Mouse (Mus musculus) NIH3T3 (cell line): ENCODE data around the gene Slc44a1.

Source experiments
- DNase-seq: peaks from one replicate; pipeline ENCODE4 v3.0.0-alpha.2; 2012; ENCODE audit warnings: low read depth

Gene Slc44a1

DNA sequence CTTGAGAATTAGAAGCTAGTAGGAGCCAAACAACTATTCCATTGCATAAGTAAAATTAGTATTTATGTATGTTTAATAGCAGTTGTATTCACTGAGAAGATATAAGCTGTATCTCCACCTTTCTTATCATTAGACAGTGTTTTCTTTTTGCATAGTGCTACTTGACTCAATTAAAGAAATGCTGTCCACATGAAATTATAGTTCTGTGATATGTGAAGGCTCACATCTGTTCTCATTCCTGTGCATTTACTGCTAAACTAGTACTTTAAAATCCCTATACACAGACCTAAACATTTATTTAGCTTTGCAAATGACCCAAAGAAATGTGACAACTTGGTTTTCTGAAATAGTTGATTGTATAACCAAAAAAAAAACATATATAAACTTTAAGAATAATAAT is 96.9 kb downstream of the Slc44a1 start:
- DNase-seq: no peak

DNA sequence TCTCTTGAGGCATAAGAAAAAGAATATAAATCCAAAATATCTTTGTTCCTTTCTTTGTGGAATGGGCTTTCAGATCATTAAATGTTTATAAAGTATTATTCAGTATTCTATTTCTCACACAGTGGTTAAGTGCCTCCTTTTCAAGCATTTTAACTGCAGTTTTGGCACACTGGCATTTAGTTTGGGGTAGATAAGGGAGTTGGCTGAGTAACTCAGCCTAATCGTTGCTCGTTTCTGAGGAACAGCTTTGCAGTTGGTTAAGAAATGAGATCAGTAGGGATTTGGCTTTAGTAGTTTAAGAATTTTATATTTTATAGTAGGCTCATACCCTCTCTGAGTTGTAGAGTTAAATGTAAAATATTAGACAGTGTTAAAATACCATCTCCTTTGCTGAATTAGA is 97.3 kb downstream of the Slc44a1 start:
- no peak for DNase-seq

DNA sequence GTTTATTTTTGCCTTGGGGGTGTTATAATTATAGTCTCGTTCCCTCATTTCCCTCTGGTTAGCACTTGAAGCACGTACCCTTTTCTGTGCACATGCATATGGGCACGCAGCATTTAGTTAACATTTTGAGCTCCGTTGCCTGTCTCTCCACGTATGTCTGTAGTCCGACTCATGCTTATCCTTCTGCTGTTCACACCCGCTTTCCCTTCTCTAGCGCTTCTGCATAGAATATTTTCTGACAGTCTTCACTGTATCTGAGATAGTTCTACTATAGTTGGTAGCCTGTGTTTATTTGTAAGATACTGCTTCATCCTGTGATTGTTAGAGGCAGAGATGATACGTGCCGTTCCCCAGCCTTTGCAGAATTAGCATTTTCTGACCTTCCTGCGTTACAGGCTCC is 98.4 kb downstream of the Slc44a1 start:
- no peak for DNase-seq

DNA sequence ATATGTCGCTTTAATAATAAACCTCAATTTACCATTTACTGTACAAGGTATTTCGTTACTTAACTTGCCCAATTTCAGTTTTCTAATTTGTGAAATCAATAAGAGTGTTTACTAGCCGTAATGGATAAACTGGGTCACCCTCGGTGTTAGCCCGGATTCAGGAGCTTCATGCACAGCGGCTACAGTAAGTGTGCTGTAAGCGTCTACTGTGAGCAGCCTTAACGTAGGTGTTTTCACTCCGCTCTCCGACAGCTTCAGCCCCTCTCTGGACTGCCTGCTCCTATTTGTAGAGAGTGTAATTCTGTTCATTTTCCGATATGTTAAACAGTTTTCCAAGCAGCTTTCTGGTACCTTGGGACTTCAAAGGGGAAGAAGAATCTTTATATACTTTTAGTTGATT is 99.7 kb downstream of the Slc44a1 start:
- no peak for DNase-seq

DNA sequence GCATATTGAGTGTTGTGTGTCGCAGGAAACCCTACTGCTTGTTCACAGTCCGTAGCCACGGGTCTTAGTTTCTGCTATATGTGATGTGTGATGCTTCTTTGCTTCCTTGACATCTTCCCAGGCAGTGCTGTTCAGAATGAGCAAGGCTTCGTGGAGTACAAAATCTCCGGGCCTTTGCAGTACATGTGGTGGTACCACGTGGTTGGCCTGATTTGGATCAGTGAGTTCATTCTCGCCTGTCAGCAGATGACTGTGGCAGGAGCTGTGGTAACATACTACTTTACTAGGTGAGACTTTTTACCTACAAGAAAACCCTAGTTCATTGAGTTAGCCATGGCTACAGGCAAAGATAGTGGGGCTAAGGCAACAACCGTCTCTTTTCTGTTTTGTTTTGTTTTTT is 103.2 kb downstream of the Slc44a1 start:
- DNase-seq: no peak

DNA sequence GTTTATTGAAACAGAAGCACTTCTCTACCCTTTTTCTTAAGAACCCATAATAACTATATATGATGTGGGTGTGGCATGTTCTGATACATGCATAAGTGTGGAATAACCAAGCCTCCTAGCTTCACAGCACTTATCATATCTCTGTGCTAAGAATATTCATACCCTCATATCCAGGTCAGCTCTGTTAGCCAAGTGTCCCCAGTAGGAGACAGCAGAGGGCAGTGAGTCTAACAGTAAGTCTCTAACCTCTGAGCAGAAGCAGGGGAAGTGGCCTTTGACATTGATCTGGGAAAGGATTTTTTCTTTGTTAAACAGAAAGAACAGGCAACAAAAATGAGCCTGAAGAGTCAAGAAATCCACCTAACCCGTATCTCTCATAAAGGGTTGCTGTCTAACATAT is 104.7 kb downstream of the Slc44a1 start:
- no peak for DNase-seq

DNA sequence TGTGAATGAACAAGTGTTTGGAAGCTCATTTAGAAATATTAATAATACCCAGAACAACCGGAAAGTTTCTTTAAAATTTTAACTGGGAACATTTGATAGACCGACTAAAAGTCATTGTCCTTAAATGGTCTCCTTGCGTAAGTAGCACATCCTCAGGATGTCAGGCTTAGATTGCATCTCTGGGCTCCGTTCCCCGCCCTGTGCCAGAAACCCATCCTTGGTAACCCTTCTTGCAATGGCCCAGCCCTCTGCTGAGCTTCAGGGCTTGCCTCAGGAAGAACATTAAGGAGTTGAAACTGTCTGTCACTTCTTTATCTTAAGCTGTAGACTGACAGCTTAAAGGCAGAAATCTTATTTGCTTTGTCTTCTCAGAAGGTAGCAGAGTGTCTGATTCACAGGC is 107.2 kb downstream of the Slc44a1 start:
- no peak for DNase-seq

DNA sequence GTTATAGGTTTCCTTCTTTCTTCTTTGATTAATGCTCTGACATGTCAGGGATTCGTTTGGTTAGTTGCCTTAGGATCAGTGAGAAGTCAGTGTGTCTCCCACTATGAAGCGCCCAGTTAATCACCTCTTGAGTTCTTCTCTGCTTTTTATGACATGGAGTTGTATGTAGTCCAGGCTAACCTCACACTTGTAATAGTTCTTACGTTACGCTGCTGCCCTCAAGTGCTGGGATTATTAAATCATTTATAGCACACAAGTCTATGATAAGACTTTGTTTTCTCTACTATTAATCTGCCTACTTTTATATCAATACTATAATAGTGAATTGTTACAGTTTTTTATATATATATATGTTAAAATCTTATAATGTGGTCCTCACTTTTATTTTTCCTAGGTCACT is 109.2 kb downstream of the Slc44a1 start:
- peak; percentile 45 for DNase-seq

DNA sequence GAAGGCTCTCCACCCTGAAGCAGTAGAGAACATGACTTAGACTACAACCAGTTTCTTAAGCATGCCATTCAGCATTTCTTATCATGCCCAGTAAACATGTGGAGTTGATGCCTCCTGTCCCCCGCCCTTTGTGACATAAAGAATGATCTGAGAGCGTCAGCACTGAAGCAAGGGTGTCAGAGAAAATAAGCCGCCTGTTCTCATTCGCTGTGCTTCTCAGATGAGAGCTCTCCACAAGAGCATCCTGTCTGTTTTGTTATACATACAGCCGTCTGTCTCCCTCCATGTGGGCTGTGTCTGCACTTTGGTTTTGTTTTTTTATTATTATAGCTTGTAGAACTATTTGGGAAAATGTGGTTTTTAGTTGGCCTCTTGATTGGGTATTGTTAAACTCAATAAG is 124.4 kb downstream of the Slc44a1 start:
- DNase-seq: no peak

DNA sequence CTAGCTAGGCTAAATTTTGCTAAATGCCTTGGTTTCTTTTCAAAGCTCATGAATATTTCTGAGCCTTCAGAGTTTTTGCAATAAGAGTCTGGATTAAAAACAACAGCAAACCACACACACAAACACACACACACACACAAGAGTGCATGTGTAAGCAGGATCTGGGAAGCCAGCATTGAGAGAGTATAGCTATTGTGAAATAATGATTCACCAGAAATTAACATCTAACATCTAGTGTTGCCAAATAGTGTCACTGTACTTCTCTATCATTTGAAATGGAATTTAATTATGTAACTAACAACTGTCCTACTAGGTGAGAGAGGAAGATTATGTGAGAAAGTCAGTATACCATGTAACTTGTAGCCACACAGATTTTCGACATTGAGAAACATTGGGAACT is 126.9 kb downstream of the Slc44a1 start:
- no peak for DNase-seq

DNA sequence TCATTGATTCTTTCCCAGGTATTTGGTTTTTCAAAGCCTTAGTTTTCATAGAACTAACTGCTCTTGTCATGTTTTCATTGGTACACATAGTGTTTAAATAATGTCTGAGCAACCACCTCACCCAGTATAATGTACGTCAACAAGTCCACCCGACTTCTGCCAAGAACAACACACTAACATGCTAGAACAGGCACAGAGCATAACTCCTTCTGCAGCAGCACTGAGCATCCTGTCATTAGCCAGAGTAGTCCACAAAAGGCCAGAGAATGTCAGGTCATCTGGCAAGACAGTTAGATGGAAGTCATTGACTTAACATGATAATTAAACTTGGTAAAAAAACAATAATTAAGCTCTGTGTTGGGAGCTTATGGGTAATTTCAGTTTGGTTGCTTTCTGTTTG is 135.3 kb downstream of the Slc44a1 start:
- DNase-seq: no peak

DNA sequence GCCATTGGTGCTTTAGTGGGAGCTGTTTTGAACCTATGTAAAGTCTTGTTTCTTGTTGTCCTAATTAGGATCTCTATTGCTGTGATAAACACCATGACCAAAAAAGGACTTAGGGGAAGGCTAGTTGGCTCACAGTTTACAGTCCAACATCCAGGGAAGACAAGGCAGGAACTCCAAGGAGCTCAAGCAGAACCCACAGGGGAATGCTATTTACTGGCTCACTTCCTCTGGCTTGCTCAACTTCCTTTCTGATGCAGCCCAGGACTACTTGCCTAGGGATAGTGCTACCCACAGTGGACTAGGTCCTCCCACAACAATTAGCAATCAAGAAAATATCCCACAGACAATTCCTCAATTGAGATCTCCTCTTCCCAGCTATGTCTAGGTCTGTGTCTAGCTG is 147.5 kb downstream of the Slc44a1 start:
- peak; percentile 2 for DNase-seq

DNA sequence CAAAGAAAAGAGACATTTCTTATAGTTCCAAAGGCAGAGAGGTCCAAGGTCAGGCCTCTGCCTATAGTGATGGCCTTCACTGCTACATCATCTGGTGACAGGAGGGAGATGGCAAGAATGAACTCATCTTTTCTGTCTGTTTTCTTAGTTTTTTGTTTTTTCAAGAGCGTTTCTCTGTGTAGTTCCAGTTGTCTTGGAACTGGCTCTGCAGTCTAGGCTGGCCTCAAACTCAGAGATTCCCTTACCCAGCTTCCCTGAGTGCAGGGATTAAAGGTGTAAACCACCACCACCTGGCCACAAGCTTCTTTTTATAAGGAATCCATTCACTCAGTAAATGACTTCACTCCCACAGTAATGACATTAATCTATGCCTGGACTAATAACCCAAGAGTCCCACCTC is 148.7 kb downstream of the Slc44a1 start:
- no peak for DNase-seq

DNA sequence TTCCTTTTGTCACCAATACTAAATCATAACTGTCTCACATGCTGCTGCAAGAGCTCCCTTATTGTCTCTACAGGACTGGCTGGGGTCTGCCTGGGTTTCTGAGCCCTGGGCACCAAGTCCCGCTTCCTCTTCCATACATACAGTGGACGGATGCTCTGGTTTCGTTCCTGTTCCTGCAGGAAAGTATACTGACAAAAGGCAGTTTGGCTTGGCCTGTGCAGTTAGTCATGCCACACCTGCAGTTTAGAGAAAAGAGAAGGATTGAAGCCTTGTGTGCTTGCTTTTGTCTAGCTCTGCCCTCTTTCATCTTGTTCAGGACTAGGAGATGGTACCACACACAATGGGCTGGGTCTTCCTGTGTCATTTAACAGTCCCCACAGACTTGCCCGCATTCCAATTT is 149.3 kb downstream of the Slc44a1 start:
- DNase-seq: no peak

DNA sequence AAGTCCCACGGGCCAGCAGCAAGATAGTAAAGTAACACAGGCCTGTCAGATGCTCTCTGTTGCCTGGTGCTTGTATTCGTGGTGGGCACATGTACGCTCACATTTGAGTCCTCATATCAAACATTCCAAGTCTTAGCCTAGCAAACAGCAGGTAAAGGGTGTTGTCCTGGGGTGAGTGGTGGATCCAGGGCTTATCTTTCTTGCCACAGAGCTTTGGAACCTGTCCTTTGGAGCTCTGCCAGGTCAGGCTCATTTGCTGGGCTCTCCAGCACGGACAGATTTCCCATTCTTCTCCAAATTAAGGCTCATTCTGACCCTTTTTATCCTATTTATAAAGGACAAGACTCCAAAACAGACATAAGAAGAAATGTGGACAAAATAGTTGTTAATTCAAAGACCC is 149.9 kb downstream of the Slc44a1 start:
- no peak for DNase-seq

DNA sequence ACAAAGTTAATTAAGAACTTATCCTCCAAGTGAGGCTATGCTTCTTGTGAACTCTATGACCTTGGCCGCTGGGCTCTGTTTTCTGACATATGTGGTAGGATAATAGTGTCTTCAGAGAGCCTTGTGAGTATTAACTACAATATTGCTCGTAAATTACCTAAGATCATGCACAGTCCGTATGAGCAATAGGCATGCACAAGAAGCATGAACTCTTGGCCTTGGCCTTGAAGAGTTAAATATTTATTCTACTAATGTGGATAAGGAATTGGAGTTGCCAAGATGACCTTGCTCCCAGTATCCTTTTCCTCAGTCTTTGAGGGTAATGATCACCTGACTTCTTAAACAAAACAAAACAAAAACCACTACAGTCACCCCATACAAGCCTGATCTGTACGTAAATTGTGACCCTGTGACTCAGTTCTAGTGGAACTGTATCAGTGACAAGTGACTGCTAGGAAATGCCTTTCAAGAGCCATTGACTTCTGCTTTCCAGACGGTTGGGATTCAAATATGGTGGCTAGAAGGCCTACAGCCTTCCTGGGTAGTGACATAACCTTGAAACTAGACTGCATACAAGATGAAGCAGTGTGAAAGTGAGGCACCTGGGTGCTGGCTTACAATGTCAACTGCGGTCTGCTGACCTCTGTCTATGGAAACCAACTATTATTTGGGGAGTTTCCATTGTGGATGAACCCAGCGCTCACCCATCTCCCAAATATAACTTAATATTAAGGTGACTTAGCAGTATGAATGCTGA is 150.7 kb downstream of the Slc44a1 start:
- DNase-seq: no peak

DNA sequence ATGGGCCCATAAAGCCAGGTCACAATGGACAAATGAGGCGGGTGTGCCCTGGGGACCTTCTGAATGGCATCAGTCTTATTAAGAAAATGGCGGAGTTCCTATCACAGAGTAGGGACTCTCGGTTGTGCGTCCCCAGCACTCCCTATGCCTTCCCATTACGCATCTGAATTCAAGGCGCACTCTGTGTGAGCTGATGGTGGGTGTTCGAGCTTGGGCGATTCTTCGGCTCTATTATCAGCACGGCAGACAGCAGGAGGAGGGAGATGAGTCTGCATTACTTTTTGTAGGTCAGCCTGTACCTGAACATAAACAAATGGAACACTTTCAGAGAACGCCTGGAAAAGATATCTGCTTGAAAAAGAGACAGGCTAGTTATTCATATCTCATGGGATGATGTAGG is 151.3 kb downstream of the Slc44a1 start:
- DNase-seq: no peak

DNA sequence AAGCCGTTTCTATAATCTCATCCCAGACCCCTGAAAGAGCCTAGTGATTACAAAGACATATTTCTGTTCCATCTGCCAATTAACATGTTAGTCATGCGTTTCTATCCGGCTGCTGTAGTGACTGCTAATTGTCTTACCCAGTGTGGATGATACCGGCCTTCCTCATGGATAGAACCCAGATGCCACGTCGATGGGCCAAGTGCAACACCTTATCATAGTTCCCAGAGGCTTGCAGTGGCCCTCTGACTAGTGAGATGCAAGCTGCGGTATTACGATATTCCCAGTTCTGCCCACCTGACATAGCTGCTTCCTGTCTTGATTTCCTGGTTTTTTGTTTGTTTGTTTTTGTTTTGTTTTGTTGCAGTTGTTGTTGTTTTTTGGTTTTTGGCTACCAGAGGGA is 151.7 kb downstream of the Slc44a1 start:
- DNase-seq: no peak

DNA sequence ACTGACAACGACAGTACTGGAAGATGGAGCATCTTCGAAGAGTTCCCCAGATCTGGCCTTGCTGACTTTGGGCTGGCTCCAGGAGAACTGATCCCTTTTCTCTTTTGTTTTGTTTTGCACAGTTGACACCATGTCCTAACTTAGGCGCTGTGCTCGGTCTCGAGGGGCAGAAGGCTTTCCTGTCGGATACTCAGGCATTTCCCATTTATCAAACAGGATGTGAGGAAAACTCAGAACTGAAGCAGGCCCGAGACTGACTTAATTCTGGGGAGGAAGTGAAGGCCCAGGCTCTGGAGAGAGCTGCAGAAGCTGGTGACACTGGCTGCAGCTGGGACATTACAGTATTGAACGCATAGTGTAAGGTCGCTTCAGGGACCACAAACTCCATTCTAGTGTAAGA is 152.2 kb downstream of the Slc44a1 start:
- DNase-seq: no peak

DNA sequence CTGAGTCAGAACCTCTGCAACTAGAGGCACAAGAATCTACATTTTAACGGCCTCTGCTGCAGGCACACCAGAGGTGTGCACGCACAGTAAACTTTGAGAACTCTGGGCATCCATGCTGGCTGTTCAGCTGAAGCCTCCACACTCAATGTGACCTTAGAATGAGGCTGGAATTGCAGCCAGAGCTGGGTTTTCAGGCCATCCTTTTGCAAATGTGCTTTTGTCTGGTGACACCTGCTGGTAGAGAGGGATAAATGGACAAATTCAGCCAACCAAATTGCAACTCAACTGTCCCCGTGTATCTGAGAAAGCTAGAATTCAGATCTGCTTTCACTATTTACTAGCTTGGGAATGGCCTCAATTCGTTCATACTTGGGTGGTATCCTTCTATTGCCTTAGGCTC is 154.0 kb downstream of the Slc44a1 start:
- peak; percentile 79 for DNase-seq

DNA sequence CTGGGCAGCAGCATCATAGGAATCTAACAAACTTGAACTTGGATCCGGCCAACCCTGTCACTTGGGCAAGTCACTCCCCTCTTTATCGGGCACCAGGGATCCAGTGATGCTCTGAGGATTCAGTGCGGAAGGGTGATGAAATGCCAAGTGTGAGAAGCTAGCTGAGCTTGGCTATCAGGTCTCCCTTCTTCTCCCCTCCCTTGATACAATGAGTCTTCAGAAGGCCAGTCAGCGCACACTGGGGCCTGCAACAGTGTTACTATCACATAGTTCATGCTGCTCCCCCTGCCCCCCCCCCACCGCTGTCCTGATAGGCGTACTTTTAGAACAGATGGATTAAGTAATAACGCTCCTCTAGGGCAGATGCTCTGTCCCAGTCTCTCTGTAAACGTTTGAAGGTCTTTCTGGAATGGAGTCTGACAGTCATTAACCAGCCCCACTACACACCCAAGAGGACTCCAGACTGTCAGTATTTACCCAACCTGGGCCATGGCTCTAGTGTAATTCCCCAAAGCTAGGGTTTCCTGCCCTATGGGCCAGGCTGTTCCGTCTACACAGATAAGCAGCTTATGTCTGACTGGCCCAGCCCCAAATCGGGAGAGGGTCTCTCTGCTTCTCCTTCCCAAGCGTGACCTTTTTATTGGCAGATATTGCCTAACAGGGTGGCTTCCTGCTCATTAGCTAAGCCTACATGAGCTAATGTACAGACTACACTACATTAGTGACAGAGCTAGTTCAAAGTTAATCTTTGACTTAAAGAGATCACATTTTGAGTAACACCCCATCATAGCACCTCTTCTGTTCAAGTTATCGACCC is 155.2 kb downstream of the Slc44a1 start:
- no peak for DNase-seq

DNA sequence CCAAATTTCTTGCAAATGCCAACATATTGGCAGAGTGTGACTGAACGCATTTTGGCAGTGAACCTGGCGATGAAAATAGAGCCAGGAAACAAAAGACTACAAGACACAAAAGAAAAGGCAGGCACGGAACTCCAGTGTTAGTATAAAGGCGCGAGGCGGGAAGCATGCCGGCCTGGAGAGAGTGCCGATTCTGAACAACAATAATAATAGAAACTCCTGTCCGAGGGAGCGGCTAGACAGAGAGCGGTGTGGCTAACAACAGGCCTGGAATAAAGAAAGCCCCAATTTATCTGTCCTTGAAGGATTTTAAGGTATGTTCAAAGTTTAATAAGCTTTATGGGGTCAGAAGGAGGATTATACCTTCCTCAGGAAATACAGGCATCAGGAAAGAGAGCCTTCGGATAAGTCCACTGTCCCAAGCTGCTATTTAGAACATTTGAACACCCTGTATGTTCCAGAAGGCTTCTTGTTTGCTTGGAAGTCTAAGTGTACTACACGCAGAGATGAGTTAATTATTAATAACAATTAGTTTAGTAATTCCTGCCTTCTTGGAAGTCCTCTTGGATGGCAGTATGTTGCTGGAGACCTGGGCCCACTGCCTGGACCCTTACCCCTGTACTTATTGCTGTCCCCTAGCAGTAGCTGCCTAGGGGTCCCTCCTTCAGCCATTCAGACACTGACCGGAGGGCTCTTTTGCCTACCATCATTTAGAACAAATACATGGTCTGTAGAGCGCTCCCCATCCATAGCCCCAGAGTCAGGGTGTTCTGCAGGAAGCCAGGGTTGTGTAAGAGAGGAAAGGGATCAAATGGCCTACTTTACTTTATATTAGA is 156.1 kb downstream of the Slc44a1 start:
- no peak for DNase-seq

DNA sequence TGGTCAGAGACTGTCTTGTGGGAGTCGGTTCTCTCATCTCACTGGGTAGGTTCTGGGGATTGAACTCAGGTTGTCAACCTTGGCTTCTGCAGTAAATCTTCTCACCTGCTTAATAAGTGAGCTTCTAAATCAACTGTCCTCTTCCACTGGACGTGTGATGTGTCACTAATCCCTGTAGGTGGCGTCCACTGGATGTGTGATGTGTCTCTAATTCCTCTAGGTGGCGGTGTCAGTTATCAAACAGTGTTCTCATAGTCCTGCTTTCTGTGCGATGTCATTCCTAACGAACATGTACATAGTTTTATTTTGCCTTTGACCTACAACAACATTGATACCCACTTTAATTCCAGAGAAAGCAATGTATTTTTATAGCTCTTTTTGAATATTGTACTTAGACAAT is 160.2 kb downstream of the Slc44a1 start:
- peak; percentile 25 for DNase-seq
